14 mouse cellular contexts compared by ENCODE assay signal in the genomic region with DNA sequence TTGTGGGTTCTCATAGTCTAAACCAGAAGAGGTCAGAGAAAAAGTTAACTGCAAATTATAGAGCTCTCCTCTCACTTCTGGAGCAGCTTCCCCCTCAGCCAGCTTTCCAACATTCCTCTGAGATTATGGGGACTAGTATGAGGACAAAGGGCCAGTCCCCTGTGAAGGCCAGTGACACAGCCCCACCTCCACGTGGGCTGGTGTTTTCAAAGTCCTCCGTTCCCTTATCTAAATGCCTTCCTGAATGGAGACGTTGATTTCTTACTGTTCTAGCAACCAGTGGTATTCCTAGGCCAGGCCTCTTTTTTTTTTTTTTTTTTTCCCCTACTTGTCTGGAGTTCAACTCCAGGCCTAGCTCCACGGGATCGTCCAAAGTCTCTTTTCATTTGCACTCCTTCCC. TPM values are rescaled to one million over a fixed set of nuclear protein-coding genes. Genes with fewer than 3 reads are reported as not detected.
DNase-seq lines count a peak whose midpoint lies in the region; ATAC-seq lines count a peak whose summit lies in the region.
"Had no signal": no experiment of that assay in that cellular context is flagged by ENCODE, and none has a peak within 500 bp of the region (broad histone marks: within the 10 kb centered on the region; RNA-seq: fewer than 3 reads in every experiment).

No protein-coding gene starts in this region.

- H3K9ac ChIP-seq in liver, embryonic 16.5 days (ENCODE audit: low read depth, low read length): no peak overlapping the region
- no peak overlapping the region for H3K9ac ChIP-seq in forebrain, embryonic 14.5 days (ENCODE audit: low read length)

- H3K4me1 ChIP-seq in liver, embryonic 16.5 days (ENCODE audit: control insufficient read depth, low read depth, low read length): peaks cover 13% of the 10 kb centered on the region
- peaks cover 13% of the 10 kb centered on the region for H3K4me1 ChIP-seq in forebrain, embryonic 14.5 days (ENCODE audit: control insufficient read depth, insufficient read depth, low read length)

- no peak for ATAC-seq in liver, embryonic 16.5 days (ENCODE audit: low read depth)
- ATAC-seq in forebrain, embryonic 14.5 days: no peak
- ATAC-seq: activated CD4-positive, CD25-positive, alpha-beta regulatory T cell, adult 4 months; forebrain, embryonic 15.5 days had no signal

- no peak overlapping the region for H3K4me3 ChIP-seq in liver, embryonic 16.5 days (ENCODE audit: low read depth, low read length)
- H3K4me3 ChIP-seq in forebrain, embryonic 14.5 days (ENCODE audit: low read depth, low read length): no peak overlapping the region
- H3K4me3 ChIP-seq: heart, adult 2 months had no signal

- no peaks in the 10 kb centered on the region for H3K9me3 ChIP-seq in liver, embryonic 16.5 days (replicated peaks; ENCODE audit: control insufficient read depth, low read length)
- no peaks in the 10 kb centered on the region for H3K9me3 ChIP-seq in forebrain, embryonic 14.5 days (replicated peaks; ENCODE audit: control insufficient read depth, low read length)
- H3K9me3 ChIP-seq: forebrain, embryonic 15.5 days had no signal

- peak overlapping the region; percentile 85 for H3K27ac ChIP-seq in liver, embryonic 16.5 days (ENCODE audit: low read length)
- no peak overlapping the region for H3K27ac ChIP-seq in forebrain, embryonic 14.5 days (ENCODE audit: low read depth, low read length)
- H3K27ac ChIP-seq: heart, adult 2 months; macrophage had no signal

- no peaks in the 10 kb centered on the region for H3K27me3 ChIP-seq in liver, embryonic 16.5 days (ENCODE audit: control insufficient read depth, insufficient read depth, low read depth, low read length)
- no peaks in the 10 kb centered on the region for H3K27me3 ChIP-seq in forebrain, embryonic 14.5 days (replicated peaks; ENCODE audit: control insufficient read depth, insufficient read depth, low read length)
- H3K27me3 ChIP-seq: forebrain, embryonic 15.5 days had no signal

- H3K36me3 ChIP-seq in liver, embryonic 16.5 days (ENCODE audit: control insufficient read depth, insufficient read depth): no peaks in the 10 kb centered on the region
- H3K36me3 ChIP-seq in forebrain, embryonic 14.5 days (ENCODE audit: control insufficient read depth, insufficient read depth, low read length): no peaks in the 10 kb centered on the region
- H3K36me3 ChIP-seq: forebrain, embryonic 15.5 days had no signal

- DNase-seq in adrenal gland, postnatal 14 days: peak; percentile 65
- no peak for DNase-seq in adrenal gland, postnatal 4 days (ENCODE audit: low spot score in 2 of 2)
- DNase-seq in kidney, postnatal 36 days: peak; percentile 25 to 43
- DNase-seq in kidney, adult 8-10 months: no peak
- DNase-seq in adrenal gland, postnatal 36 days: peak; percentile 51 to 56
- no peak for DNase-seq in gastrocnemius, postnatal 14 days
- DNase-seq in forebrain, embryonic 14.5 days (ENCODE audit: low spot score): no peak
- DNase-seq: heart, adult 2 months; heart, postnatal 36 days; thymus, postnatal 4 days had no signal

- H3K4me2 ChIP-seq in liver, embryonic 16.5 days (ENCODE audit: low read depth, low read length): no peak overlapping the region
- H3K4me2 ChIP-seq in forebrain, embryonic 14.5 days (ENCODE audit: low read length): no peak overlapping the region

- intact Hi-C loops in gastrocnemius, postnatal 14 days (cut with DNase I; ENCODE audit: low total_unique reads): no loop called here

- 23% methylated on average over 5 of the region's 5 CpGs for WGBS in liver, embryonic 16.5 days (ENCODE audit: insufficient replicate concordance)
- WGBS in forebrain, embryonic 14.5 days: 42% methylated on average over 5 of the region's 5 CpGs

RNA-seq across cellular contexts. Expression of a gene that starts 1.5 kb away (rescaled TPM):
- 52.0 and 82.2 TPM in 2 replicates for total RNA-seq in adrenal gland, postnatal 14 days (2021)
- total RNA-seq in adrenal gland, postnatal 4 days (2021): 10 to 100 TPM; 63.5 to 70.5 TPM
- 100 to 1,000 TPM; 112 to 133 TPM for total RNA-seq in adrenal gland, postnatal 36 days (2021)
- polyA plus RNA-seq in liver, embryonic 16.5 days (2015; fragmentation: Nextera tagmentation; extraction: Ambion mirVana): 18.4 and 19.3 TPM in 2 replicates
- total RNA-seq in gastrocnemius, postnatal 14 days (2021): 1 to 10 TPM; 3.5 to 4.5 TPM
- 32.0 and 49.5 TPM in 2 replicates for polyA plus RNA-seq in forebrain, embryonic 14.5 days (2014; fragmentation: Nextera tagmentation; extraction: Ambion mirVana)

RNA-seq across cellular contexts. Expression of a gene that starts 56.9 kb away (rescaled TPM):
- total RNA-seq in adrenal gland, postnatal 14 days (2021): 44.3 and 48.8 TPM in 2 replicates
- total RNA-seq in adrenal gland, postnatal 4 days (2021): 10 to 100 TPM; 80.5 to 91.9 TPM
- total RNA-seq in adrenal gland, postnatal 36 days (2021): 10 to 100 TPM; 57.7 to 65.9 TPM
- 28.7 and 33.8 TPM in 2 replicates for polyA plus RNA-seq in liver, embryonic 16.5 days (2015; fragmentation: Nextera tagmentation; extraction: Ambion mirVana)
- total RNA-seq in gastrocnemius, postnatal 14 days (2021): 1 to 10 TPM; 7.3 to 8.5 TPM
- 5.8 and 9.1 TPM in 2 replicates for polyA plus RNA-seq in forebrain, embryonic 14.5 days (2014; fragmentation: Nextera tagmentation; extraction: Ambion mirVana)

Comparison
In these comparisons a context has a peak if more than half of its experiments do, and no peak if none do; other contexts are left out.
1. DNase-seq: peak in adrenal gland, postnatal 14 days (single experiment), kidney, postnatal 36 days (2 of 2) and adrenal gland, postnatal 36 days (2 of 2); none in adrenal gland, postnatal 4 days (0 of 2), kidney, adult 8-10 months (0 of 2), gastrocnemius, postnatal 14 days (single experiment) and forebrain, embryonic 14.5 days (single experiment).